Mouse (Mus musculus) ES-E14 (cell line): ENCODE data around the gene Fam72a. TPM values are rescaled to one million over a fixed set of nuclear protein-coding genes. Genes with fewer than 3 reads are reported as not detected.
"Not testable (repeated sequence)": the region's sequence is repeated elsewhere in the genome, so short reads cannot be mapped to it uniquely, and the experiment has no call there.

ENCODE experiments used
- DNase-seq: peaks from one replicate; pipeline ENCODE4 v3.0.0-alpha.2; 2013; ENCODE audit warnings: low read depth, low spot score
- H3K27ac ChIP-seq: 2 replicates; pipeline ENCODE4 v1.5.1; 2012; ENCODE audit warnings: low read depth, mild to moderate bottlenecking, low read length, moderate library complexity, mixed read lengths; ENCODE audit not compliant: poor library complexity, insufficient read depth, severe bottlenecking
- H3K36me3 ChIP-seq: 2 replicates; pipeline ENCODE4 v1.6.1; 2012; ENCODE audit warnings: mild to moderate bottlenecking, low read length, moderate library complexity, mixed read lengths; ENCODE audit not compliant: control insufficient read depth, poor library complexity, insufficient read depth, severe bottlenecking
- H3K4me1 ChIP-seq, 2 experiments: fragments of 150-350 bp in 1 of 2; sonication (generic) in 1 of 2; 2 replicates each; pipeline ENCODE4 v1.6.1; 2012; ENCODE audit warnings: low read length in 2 of 2, mild to moderate bottlenecking in 1 of 2, mixed read lengths in 1 of 2; ENCODE audit not compliant: control insufficient read depth in 2 of 2, insufficient read depth in 2 of 2, poor library complexity in 1 of 2
- H3K4me3 ChIP-seq, 2 experiments: fragments of 150-350 bp in 1 of 2; sonication (generic) in 1 of 2; 2 replicates each; pipeline ENCODE4 v1.5.1; 2012; ENCODE audit warnings: low read length in 2 of 2, low read depth in 1 of 2, mild to moderate bottlenecking in 1 of 2, mixed read lengths in 1 of 2; ENCODE audit not compliant: insufficient read depth in 1 of 2, poor library complexity in 1 of 2, severe bottlenecking in 1 of 2
- H3K9ac ChIP-seq: 2 replicates; pipeline ENCODE4 v1.6.1; 2012; ENCODE audit warnings: low read depth, mild to moderate bottlenecking, low read length, mixed read lengths; ENCODE audit not compliant: poor library complexity, insufficient read depth, severe bottlenecking
- H3K9me3 ChIP-seq: fragments of 150-350 bp; sonication (generic); 2 replicates; pipeline ENCODE4 v1.6.1; 2012; ENCODE audit warnings: low read depth, mild to moderate bottlenecking, low read length; ENCODE audit not compliant: control insufficient read depth, insufficient read depth
- CHD2 ChIP-seq: IDR thresholded peaks from 2 replicates; pipeline ENCODE4 v1.6.1; 2014; ENCODE audit warnings: mild to moderate bottlenecking, low read depth, low read length, inconsistent platforms
- HCFC1 ChIP-seq: IDR thresholded peaks from 2 replicates; pipeline ENCODE4 v1.6.1; 2012; ENCODE audit warnings: low read length, inconsistent platforms, borderline replicate concordance; ENCODE audit not compliant: insufficient read depth
- MAFK ChIP-seq: IDR thresholded peaks from 2 replicates; pipeline ENCODE4 v1.6.1; 2014; ENCODE audit warnings: mild to moderate bottlenecking, low read depth, low read length, inconsistent platforms; ENCODE audit not compliant: insufficient read depth
- ZC3H11A ChIP-seq: IDR thresholded peaks from 2 replicates; pipeline ENCODE4 v1.6.1; 2012; ENCODE audit warnings: low read depth, mild to moderate bottlenecking, inconsistent platforms, low read length, borderline replicate concordance
- ZNF384 ChIP-seq: IDR thresholded peaks from 2 replicates; pipeline ENCODE4 v1.6.1; 2012; ENCODE audit warnings: low read depth, low read length, inconsistent platforms
- in situ Hi-C, 2 experiments: fragments of 600-800 bp; cut with MboI; formaldehyde crosslinking; loops; one replicate each; pipeline ENCODE4 v1.15.1; 2025; ENCODE audit warnings: low sequenced_read_pairs in 2 of 2, inconsistent platforms in 1 of 2; ENCODE audit not compliant: unreplicated experiment in 2 of 2
- total RNA-seq: library from RNA; depleted of rRNA; stranded (reverse); fragments of 300-350 nt; gene quantifications from 2 replicates; pipeline ENCODE4 v1.2.3, GENCODE M21; 2012

Fam72a gene
- total RNA-seq, 1 experiment = 5.8 TPM

- TF ChIP-seq MAFK = no peak
- no peak for TF ChIP-seq CHD2
- no peak overlapping the region for H3K9ac ChIP-seq
- H3K27ac ChIP-seq = no peak overlapping the region
- peaks cover 3 to 5% of the 10 kb centered on the region in 2 experiments; a peak in 2 of 4 replicates for H3K4me1 ChIP-seq
- no peak for DNase-seq
- H3K4me3 ChIP-seq = no peak overlapping the region
- H3K36me3 ChIP-seq = no peaks in the 10 kb centered on the region
- in situ Hi-C loops = loop anchor here (10.0 to 25.0 kb wide), 2 partner anchors 259 to 266 kb away; partner anchors contain the start of gene Ikbke (in 1 of the 2)
- no peaks in the 10 kb centered on the region for H3K9me3 ChIP-seq
Observed at GRCm38 (mm10) chr1:131553428-131553827, 25.7 kb downstream of the Fam72a start.

- Histone ChIP-seq H3K4me3 (no peak overlapping the region), H3K36me3 (no peaks in the 10 kb centered on the region), H3K9ac (no peak overlapping the region), H3K9me3 (no peaks in the 10 kb centered on the region), H3K4me1 (peaks cover 0 to 3% of the 10 kb centered on the region in 2 experiments; a peak in 1 of 4 replicates), H3K27ac (no peak overlapping the region)
- TF ChIP-seq MAFK (no peak), ZC3H11A (peak; percentile 76; the same call in 1 of the 2 replicates)
- peak; percentile 68 for DNase-seq
- in situ Hi-C loops = loop anchor here (10.0 to 25.0 kb wide), 2 partner anchors 260 to 268 kb away; partner anchors contain the start of gene Ikbke (in 1 of the 2)
Observed at GRCm38 (mm10) chr1:131555042-131555812, 27.5 kb downstream of the Fam72a start.

- in situ Hi-C loops = loop anchor here in 1 of 2 experiments (25.0 kb wide), 1 partner anchor 273 kb away; the partner anchor contains the start of gene Ikbke
Observed at GRCm38 (mm10) chr1:131560500-131560899, 32.8 kb downstream of the Fam72a start.

GRCm38 (mm10) chr1:131562081-131562480, 34.4 kb downstream of the Fam72a start:
- no peak for TF ChIP-seq ZC3H11A
- Histone ChIP-seq H3K4me3 (no peak overlapping the region), H3K36me3 (no peaks in the 10 kb centered on the region), H3K4me1 (no peaks in the 10 kb centered on the region), H3K9ac (no peak overlapping the region), H3K27ac (peak overlapping the region; percentile 22; the same call in 1 of the 2 replicates), H3K9me3 (no peaks in the 10 kb centered on the region)
- in situ Hi-C loops = loop anchor here in 1 of 2 experiments (25.0 kb wide), 1 partner anchor 275 kb away; the partner anchor contains the start of gene Ikbke
- DNase-seq = no peak

More at GRCm38 (mm10) chr1:131560500-131560899, 32.8 kb downstream of the Fam72a start:
- no peak overlapping the region for H3K4me3 ChIP-seq
- no peak overlapping the region for H3K27ac ChIP-seq
- TF ChIP-seq HCFC1 = no peak
- TF ChIP-seq MAFK = no peak
- no peak for TF ChIP-seq ZC3H11A
- no peak for TF ChIP-seq CHD2
- TF ChIP-seq ZNF384 = no peak
- H3K4me1 ChIP-seq = no peaks in the 10 kb centered on the region
- H3K9me3 ChIP-seq = no peaks in the 10 kb centered on the region
- DNase-seq = no peak
- H3K36me3 ChIP-seq = no peaks in the 10 kb centered on the region
- no peak overlapping the region for H3K9ac ChIP-seq

- not testable (repeated sequence) for H3K36me3 ChIP-seq, H3K9me3 ChIP-seq, H3K4me1 ChIP-seq, H3K9ac ChIP-seq, H3K27ac ChIP-seq, H3K4me3 ChIP-seq
- peak; percentile 38 for DNase-seq
- in situ Hi-C loops = loop anchor here in 1 of 2 experiments (25.0 kb wide), 1 partner anchor 279 kb away; the partner anchor contains the start of gene Ikbke
Observed at GRCm38 (mm10) chr1:131566056-131566455, 38.4 kb downstream of the Fam72a start.
